Mouse (Mus musculus) heart, adult 2 months (tissue): ENCODE data around the gene Tarbp1. TPM values are rescaled to one million over a fixed set of nuclear protein-coding genes. Genes with fewer than 3 reads are reported as not detected.

Source experiments
- DNase-seq, 2 experiments: peaks; one replicate each; pipeline ENCODE4 v3.0.0; 2021
- H3K27ac ChIP-seq: fragments of 200-600 bp; 2 replicates; pipeline ENCODE4 v1.8.1; 2022
- H3K27me3 ChIP-seq: fragments of 200-500 bp; 2 replicates; pipeline ENCODE4 v1.6.1; 2012; ENCODE audit warnings: mild to moderate bottlenecking, low read length, inconsistent platforms, mixed read lengths; ENCODE audit not compliant: control insufficient read depth, insufficient read depth
- H3K36me3 ChIP-seq: fragments of 200-500 bp; 2 replicates; pipeline ENCODE4 v1.6.1; 2012; ENCODE audit warnings: low read length, inconsistent platforms; ENCODE audit not compliant: control insufficient read depth, insufficient read depth
- H3K4me1 ChIP-seq: fragments of 200-500 bp; 2 replicates; pipeline ENCODE4 v1.6.1; 2011; ENCODE audit warnings: low read length; ENCODE audit not compliant: control insufficient read depth, insufficient read depth
- H3K4me3 ChIP-seq: fragments of 200-600 bp; 2 replicates; pipeline ENCODE4 v1.8.1; 2022
- H3K79me2 ChIP-seq: fragments of 200-500 bp; replicated peaks from 2 replicates; pipeline ENCODE4 v1.6.1; 2012; ENCODE audit warnings: mild to moderate bottlenecking, inconsistent platforms, low read length, moderate library complexity, mixed read lengths; ENCODE audit not compliant: control insufficient read depth, insufficient read depth
- H3K9ac ChIP-seq: fragments of 200-500 bp; 2 replicates; pipeline ENCODE4 v1.6.1; 2012; ENCODE audit warnings: low read depth, mild to moderate bottlenecking, control low read depth, inconsistent platforms, low read length, mixed read lengths
- CTCF ChIP-seq: fragments of 200-600 bp; IDR thresholded peaks from 2 replicates; pipeline ENCODE4 v1.8.1; 2022; ENCODE audit warnings: antibody characterized with exemption, mild to moderate bottlenecking, moderate library complexity
- EP300 ChIP-seq: fragments of 200-500 bp; IDR thresholded peaks from 2 replicates; pipeline ENCODE4 v1.6.1; 2011; ENCODE audit warnings: low read depth, low read length, control low read depth; ENCODE audit not compliant: insufficient read depth
- POLR2A ChIP-seq: fragments of 200-500 bp; IDR thresholded peaks from 2 replicates; pipeline ENCODE4 v1.6.1; 2011; ENCODE audit warnings: mild to moderate bottlenecking, low read depth, low read length, control low read depth; ENCODE audit not compliant: insufficient read depth
- WGBS: fragments of 180-500 bp; shearing (Covaris S2); methylation state at CpG from one replicate; pipeline ENCODE4 v1.1.7; 2018; 5-methylcytosine and 5-hydroxymethylcytosine counted together
- intact Hi-C: fragments of 180-260 bp; cut with DNase I; formaldehyde crosslinking; loops from one replicate; pipeline ENCODE4 v1.15.1; 2025
- polyA plus RNA-seq: library from polyadenylated mRNA; depleted of rRNA; stranded (reverse); fragments of >200 nt; gene quantifications from 2 replicates; pipeline ENCODE4 v1.2.3, GENCODE M21; 2012
- total RNA-seq, 2 experiments: library from RNA; stranded (reverse); gene quantifications; 2 replicates each; pipeline ENCODE4 v1.2.3; 2021

The Tarbp1 gene
- total and polyA plus RNA-seq, 3 experiments, result 2.5 to 4.0 (median 3.9) TPM

DNA sequence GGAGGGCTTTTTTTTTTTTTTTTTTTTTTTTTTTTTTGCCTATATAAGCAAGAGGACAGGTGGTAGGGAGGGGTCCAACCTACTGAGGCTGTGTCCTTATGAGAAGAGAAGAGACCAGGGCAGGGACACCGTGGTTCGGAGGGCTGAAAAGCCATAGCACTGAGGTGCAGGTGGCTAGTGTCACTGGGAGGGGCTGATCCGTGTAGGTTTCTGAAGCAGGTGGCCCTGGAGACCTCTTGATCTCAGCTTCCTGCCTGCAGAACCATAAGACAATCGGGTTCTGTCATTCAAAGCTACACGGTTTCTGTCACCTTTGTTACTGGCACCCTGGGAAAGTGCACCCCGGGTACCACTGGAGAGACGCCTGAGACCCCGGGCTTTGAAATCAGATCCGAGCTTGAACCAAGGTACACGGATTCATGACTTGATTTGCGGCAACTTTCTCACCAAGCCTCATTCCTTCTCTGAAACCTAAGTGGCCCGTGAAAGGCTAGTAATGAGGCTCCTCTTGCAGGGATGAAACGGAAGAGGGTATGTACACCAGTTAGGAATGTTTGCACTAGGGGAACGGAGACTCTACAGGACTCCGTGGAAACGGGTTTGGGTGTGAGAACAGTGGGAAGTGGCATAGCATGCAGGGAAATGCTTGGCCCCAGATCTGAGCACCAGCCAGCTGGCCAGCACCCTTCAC lies 29.8 kb upstream of the Tarbp1 start:
- Histone ChIP-seq H3K9ac (no peak overlapping the region), H3K27ac (no peak overlapping the region), H3K27me3 (no peaks in the 10 kb centered on the region), H3K4me3 (no peak overlapping the region), H3K79me2 (no peaks in the 10 kb centered on the region), H3K36me3 (no peaks in the 10 kb centered on the region), H3K4me1 (peaks cover 4% of the 10 kb centered on the region; the same call in 1 of the 2 replicates)
- no peak for TF ChIP-seq POLR2A
- TF ChIP-seq EP300, result no peak
- no peak for TF ChIP-seq CTCF
- no peak for DNase-seq
- intact Hi-C loops, result no loop called here
- WGBS, result 90% methylated on average over 16 of the region's 16 CpGs

DNA sequence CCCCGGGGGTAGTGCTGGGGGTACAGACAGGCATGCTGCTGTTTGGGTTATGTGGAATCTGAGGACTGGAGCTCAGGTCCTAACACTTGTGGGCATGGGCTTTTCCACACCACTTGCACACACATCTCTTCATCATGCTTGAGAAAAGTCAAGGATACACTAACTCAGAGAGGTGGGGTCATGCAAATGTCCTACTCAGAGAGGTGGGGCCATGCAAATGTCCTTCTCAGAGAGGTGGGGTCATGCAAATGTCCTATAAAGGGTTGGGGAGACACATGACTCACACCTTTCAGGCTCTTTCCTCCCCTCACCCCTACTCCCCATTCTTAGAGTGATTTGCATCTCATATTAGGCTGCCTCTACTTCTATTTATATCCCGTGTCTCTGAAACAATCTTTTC lies 27.9 kb upstream of the Tarbp1 start:
- TF ChIP-seq POLR2A (no peak), EP300 (no peak), CTCF (no peak)
- 37% methylated on average over 2 of the region's 2 CpGs for WGBS
- H3K79me2 ChIP-seq, result no peaks in the 10 kb centered on the region
- no peak for DNase-seq
- no peak overlapping the region for H3K27ac ChIP-seq
- no peak overlapping the region for H3K4me3 ChIP-seq
- no peaks in the 10 kb centered on the region for H3K36me3 ChIP-seq
- peaks cover 6% of the 10 kb centered on the region for H3K4me1 ChIP-seq
- intact Hi-C loops, result no loop called here
- no peaks in the 10 kb centered on the region for H3K27me3 ChIP-seq
- H3K9ac ChIP-seq, result no peak overlapping the region

DNA sequence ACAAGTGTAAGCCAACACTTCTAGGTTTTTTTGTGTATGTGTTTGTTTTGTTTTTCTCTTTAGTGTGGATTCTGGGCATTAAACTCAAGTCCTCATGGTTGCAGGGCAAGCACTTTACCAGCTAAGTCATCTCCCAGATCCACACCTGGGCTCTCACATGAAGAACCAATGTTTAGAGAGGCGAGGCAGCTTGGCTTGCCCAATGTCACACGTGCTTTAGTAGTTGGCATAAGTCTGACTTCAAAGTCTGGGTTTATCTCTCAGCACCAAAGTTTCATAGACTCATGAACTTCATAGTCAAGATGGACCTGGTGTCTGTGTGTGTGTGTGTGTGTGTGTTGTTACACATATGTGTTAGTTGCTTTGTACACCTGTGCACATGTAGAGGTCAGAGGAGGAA lies 24.5 kb upstream of the Tarbp1 start:
- Histone ChIP-seq H3K4me1 (peaks cover 9% of the 10 kb centered on the region), H3K27me3 (no peaks in the 10 kb centered on the region), H3K9ac (no peak overlapping the region), H3K36me3 (no peaks in the 10 kb centered on the region), H3K27ac (no peak overlapping the region), H3K4me3 (no peak overlapping the region), H3K79me2 (no peaks in the 10 kb centered on the region)
- DNase-seq, result no peak
- intact Hi-C loops, result no loop called here
- no peak for TF ChIP-seq POLR2A
- no peak for TF ChIP-seq EP300
- no peak for TF ChIP-seq CTCF
- WGBS, result 89% methylated on average over 2 of the region's 2 CpGs

DNA sequence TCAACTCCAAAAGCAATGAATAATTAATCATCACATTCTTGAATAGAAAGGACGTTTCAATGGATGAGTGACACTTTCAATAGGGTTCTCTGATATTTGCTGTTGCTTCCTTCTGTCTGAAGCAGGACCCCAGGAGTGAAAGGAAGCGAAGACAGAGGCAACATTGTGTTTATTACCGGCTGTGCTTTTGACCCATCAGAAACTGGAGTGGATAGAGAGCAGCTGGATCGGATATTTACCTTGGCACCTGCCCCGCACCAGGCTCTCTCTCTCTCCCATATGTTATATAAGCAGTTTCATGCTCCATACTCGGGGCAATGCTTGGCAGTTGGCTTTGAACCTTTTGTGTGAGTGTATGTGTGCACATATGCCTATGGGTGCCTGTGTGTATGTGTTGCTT lies 23.6 kb upstream of the Tarbp1 start:
- Histone ChIP-seq H3K27me3 (no peaks in the 10 kb centered on the region), H3K36me3 (no peaks in the 10 kb centered on the region), H3K4me1 (peaks cover 9% of the 10 kb centered on the region), H3K9ac (no peak overlapping the region), H3K4me3 (no peak overlapping the region), H3K79me2 (no peaks in the 10 kb centered on the region), H3K27ac (peak overlapping the region; percentile 97)
- intact Hi-C loops, result no loop called here
- DNase-seq, result no peak
- TF ChIP-seq POLR2A (no peak), CTCF (no peak), EP300 (no peak)
- 73% methylated on average over 6 of the region's 6 CpGs for WGBS

DNA sequence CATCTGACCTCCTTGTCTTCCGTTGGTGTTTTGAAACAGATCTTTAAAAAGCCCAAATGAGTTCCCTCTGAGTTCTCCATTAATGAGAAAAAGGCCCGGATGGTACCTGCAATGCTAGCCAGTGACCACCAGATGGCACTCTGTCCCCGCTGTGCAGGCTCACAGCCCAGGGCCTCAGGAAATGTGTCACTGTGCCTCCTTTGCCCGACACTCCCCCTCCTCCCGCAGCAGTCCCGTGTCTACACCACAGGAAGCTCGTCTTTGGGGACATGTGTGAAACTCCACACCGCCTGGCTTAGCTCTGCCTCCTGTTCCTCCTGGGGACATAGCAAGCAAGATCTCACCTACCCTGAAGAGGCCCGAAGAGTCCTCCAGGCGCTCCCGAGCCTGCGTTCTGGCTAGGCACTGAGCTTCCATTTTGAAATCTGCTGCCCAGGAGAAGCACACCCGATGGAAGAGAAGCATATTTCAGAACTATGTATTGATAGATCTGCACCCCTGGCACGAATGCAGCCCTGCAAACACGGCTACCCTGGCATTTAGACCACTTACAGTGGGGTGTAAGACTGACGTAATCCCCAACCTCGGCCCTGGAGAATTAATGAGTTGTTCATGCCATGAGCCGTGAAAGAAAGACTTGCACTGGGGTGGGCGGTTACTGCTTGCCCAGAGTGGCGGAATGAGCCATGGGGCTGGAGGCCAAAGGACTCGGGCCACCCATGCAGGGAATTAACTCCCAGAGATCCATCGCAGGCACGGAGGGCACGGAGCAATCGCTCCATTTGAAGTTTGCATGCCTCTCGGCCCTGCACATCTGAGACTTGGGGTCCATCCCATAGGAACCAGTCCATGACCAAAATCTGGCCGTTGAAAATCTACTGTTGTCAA lies 22.9 kb upstream of the Tarbp1 start:
- 30% methylated on average over 27 of the region's 27 CpGs for WGBS
- Histone ChIP-seq H3K4me1 (peaks cover 9% of the 10 kb centered on the region), H3K27ac (peak overlapping the region; percentile 97), H3K9ac (peak overlapping the region; percentile 75), H3K27me3 (no peaks in the 10 kb centered on the region), H3K79me2 (no peaks in the 10 kb centered on the region), H3K4me3 (peak overlapping the region; percentile 51), H3K36me3 (no peaks in the 10 kb centered on the region)
- intact Hi-C loops, result loop anchor here (1.0 to 2.0 kb wide), 6 partner anchors 85 to 424 kb away; no protein-coding TSS in a partner anchor
- TF ChIP-seq POLR2A, result peak; percentile 71
- TF ChIP-seq EP300, result peak; percentile 100
- no peak; the same call in 1 of the 2 replicates for TF ChIP-seq CTCF
- DNase-seq, result peak; percentile 92
